Mouse (Mus musculus): ENCODE results near the gene Scpep1.
A peak's percentile ranks its signal among the peaks of the same experiment; 100 is the strongest.
"Not testable (repeated sequence)": the region's sequence is repeated elsewhere in the genome, so short reads cannot be mapped to it uniquely, and the experiment has no call there.

Gene Scpep1

GRCm38 (mm10) chr11:88955217-88955969 lies at the start of gene Scpep1:
Gene Scpep1, minus strand, starts transcription at chr11:88955465.
- DNase-seq (ENCODE audit: low spot score in 2 of 2): peak; percentile 88 to 90

- no peak for DNase-seq (ENCODE audit: low spot score in 2 of 2)
Observed at GRCm38 (mm10) chr11:89003726-89004125, 48.5 kb upstream of the Scpep1 start.

GRCm38 (mm10) chr11:89003078-89003477 lies 47.8 kb upstream of the Scpep1 start:
- no peak for DNase-seq (ENCODE audit: low spot score in 2 of 2)

- DNase-seq (ENCODE audit: low spot score in 2 of 2): no peak
Observed at GRCm38 (mm10) chr11:89002621-89003020, 47.4 kb upstream of the Scpep1 start.

- no peak for DNase-seq (ENCODE audit: low spot score in 2 of 2)
Observed at GRCm38 (mm10) chr11:89002068-89002467, 46.8 kb upstream of the Scpep1 start.

DNA sequence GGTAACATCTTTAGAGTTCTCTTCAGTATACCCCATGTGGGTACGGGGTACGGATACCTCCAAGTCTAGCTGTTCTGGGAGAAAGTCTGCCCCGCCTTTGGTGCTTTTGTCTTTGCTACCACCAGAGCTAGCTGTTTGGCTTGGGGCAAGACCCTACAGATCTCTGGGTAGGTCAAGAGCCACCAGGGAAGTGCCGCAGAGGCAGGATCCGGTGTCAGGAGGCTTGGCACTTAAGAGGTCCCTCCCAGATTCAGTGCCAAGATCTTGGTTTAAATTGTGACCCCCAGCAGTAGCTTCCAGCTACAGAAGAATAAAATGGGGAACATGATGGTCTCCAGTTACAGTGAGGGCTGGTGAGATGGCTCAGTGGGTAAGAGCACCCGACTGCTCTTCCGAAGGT lies 46.3 kb upstream of the Scpep1 start:
- no peak for DNase-seq (ENCODE audit: low spot score in 2 of 2)

DNA sequence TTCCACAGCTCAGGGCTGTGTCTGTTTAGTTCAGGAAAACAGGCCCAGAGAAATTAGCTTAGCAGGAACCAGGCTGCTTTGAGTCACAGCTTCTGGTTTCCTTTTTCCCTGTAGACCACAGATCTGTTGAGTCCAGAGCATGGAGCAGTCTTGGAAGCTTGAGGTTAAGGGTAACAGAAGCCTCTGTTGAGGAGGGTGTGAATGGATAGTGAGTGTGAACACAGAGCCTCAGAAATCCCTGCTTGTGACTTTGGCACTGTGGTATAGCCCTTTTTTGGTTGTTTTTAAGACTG lies 45.2 kb upstream of the Scpep1 start:
- no peak for DNase-seq (ENCODE audit: low spot score in 2 of 2)

GRCm38 (mm10) chr11:88999723-89000526 lies 44.7 kb upstream of the Scpep1 start:
- no peak for DNase-seq (ENCODE audit: low spot score in 2 of 2)

- peak in 1 of 2 experiments; percentile 25 for DNase-seq (ENCODE audit: low spot score in 2 of 2)
Observed at GRCm38 (mm10) chr11:88998974-88999722, 43.9 kb upstream of the Scpep1 start, which contains the start of gene Trim25. Gene Trim25, plus strand, starts transcription at chr11:88999376.

GRCm38 (mm10) chr11:88998406-88998805 lies 43.1 kb upstream of the Scpep1 start:
- DNase-seq (ENCODE audit: low spot score in 2 of 2): no peak

- not testable (repeated sequence) for DNase-seq (ENCODE audit: low spot score in 2 of 2)
Observed at GRCm38 (mm10) chr11:88997343-88997742, 42.1 kb upstream of the Scpep1 start.

DNA sequence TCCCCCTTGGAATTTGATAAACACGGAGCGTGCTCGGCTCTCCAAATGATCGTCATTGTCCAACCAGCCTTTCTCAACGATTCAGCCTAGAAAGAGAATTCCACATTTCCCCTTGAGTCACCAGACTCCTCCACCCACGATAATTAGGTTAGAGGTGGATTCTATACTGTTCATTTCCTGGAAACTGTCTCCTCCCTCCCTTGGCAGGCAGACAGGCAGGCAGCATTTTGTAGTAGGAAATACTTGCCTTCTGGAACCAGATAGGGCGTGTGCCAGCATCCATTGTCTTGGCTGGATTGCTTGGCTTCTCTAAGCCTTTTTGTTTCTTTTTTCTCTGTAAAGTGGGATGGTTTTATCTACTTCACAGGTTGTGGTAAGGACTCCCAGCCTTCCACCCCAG lies 41.2 kb upstream of the Scpep1 start:
- no peak for DNase-seq (ENCODE audit: low spot score in 2 of 2)

- no peak for DNase-seq (ENCODE audit: low spot score in 2 of 2)
Observed at GRCm38 (mm10) chr11:88995616-88996015, 40.4 kb upstream of the Scpep1 start.

DNA sequence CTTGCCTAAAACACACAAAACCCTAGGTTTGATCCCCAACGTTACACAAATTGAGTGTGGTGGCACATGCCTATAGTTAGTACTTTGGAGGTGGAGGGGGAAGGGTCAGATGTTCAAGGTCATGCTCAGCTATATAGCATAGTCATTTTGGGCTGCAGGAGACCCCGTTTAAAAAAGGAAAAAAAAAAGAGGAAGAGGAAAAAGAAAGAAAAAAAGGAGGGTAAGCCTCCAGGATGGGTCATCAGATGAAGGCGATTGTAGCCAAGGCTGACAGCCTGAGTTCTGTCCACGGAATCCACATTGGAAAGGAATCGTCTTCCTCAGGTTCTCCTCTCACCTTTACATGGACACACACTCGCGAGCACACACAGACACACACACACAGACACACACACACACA lies 39.2 kb upstream of the Scpep1 start:
- DNase-seq (ENCODE audit: low spot score in 2 of 2): no peak

- peak in 1 of 2 experiments; percentile 49 for DNase-seq (ENCODE audit: low spot score in 2 of 2)
Observed at GRCm38 (mm10) chr11:88993625-88994024, 38.4 kb upstream of the Scpep1 start.

DNA sequence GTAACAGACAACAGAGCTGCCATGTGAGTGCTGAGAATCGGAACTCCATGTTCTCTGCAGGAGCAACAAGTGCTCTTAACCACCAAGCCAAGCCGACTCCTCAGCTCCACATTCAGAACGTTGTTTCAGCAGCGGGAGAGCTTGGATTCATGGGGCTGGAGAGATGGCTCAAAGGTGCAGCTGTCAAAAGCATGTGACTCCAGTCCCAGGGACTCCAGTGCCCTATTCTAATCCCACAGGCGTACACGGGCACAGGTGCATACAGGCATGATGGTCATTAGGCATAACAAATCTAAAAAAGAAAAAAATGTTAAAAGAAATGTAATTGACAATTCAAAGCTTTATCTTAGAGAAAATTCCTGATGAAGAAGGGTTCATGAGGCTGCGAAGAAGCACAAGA lies 37.9 kb upstream of the Scpep1 start:
- DNase-seq (ENCODE audit: low spot score in 2 of 2): no peak

- no peak for DNase-seq (ENCODE audit: low spot score in 2 of 2)
Observed at GRCm38 (mm10) chr11:88989530-88989929, 34.3 kb upstream of the Scpep1 start.

DNA sequence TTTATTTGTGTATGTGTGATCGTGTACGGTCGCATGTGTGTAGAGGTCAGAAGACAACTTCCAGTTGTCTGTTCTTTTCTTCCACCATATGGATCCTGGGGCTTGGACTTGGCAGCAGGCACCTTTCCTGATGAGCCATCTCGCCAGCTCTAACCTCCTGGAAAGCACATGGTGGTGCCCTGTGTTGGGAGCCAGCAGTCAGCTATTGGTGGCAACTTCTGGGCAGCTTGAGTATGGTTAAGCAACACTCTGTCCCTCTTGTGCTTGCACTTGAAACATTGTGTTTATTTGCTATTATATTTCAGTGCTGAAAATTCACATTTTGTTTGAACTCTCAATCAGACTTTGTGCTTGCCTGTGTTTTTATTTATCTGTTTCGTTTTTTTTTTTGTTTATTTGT lies 33.7 kb upstream of the Scpep1 start:
- no peak for DNase-seq (ENCODE audit: low spot score in 2 of 2)

- DNase-seq (ENCODE audit: low spot score in 2 of 2): no peak
Observed at GRCm38 (mm10) chr11:88986616-88987015, 31.4 kb upstream of the Scpep1 start.

GRCm38 (mm10) chr11:88981337-88981736 lies 26.1 kb upstream of the Scpep1 start:
- DNase-seq (ENCODE audit: low spot score in 2 of 2): no peak

DNA sequence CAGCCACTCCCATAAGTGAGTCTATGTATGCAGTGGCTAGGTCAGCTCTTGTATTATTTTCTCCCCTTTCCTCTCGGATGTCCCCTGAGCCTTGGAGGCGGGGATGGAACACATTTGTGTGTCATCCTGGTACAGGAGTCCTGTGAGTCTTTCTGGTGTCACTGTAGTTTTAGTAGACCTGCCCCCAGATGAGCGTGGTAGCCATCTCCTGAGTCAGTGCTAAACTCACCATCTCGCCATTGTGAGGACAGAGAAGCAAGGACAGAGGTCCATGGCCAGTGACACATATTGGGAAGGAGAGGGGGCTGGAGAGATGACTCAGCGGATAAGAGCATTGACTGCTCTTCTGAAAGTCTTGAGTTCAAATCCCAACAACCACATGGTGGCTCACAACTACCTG lies 21.9 kb upstream of the Scpep1 start:
- DNase-seq (ENCODE audit: low spot score in 2 of 2): no peak

- no peak for DNase-seq (ENCODE audit: low spot score in 2 of 2)
Observed at GRCm38 (mm10) chr11:88976320-88976719, 21.1 kb upstream of the Scpep1 start.
